Mouse (Mus musculus) heart, adult 2 months (tissue): ENCODE measurements around the gene D430041D05Rik.

Experiments
- CTCF ChIP-seq: fragments of 200-600 bp; IDR thresholded peaks from 2 replicates; pipeline ENCODE4 v1.8.1; 2022; ENCODE audit warnings: antibody characterized with exemption, mild to moderate bottlenecking, moderate library complexity
- EP300 ChIP-seq: fragments of 200-500 bp; IDR thresholded peaks from 2 replicates; pipeline ENCODE4 v1.6.1; 2011; ENCODE audit warnings: low read depth, low read length, control low read depth; ENCODE audit not compliant: insufficient read depth
- POLR2A ChIP-seq: fragments of 200-500 bp; IDR thresholded peaks from 2 replicates; pipeline ENCODE4 v1.6.1; 2011; ENCODE audit warnings: mild to moderate bottlenecking, low read depth, low read length, control low read depth; ENCODE audit not compliant: insufficient read depth

DNA sequence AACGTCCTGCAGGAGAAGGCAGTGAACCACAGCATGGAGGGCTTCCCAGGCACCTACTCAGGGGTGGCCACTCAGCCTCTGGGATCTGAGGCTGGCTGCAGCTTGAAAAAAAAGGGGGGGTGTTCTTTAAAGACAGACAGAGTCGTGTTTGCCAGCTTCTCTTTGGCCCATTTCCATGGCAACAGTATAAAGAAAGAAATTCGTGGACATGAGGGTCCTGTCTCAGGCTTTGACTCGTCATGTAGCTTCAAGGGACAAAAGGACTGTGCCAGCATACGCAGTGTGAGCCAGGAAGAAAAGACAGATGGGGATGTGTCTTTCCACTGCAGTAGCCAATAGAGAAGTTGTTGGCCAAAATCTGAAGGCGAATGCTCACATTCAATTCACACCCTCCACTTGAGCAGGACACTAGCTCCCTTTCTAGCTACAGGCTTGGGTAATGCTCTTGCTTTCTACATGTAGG lies 42.9 kb downstream of the D430041D05Rik start:
- no peak for TF ChIP-seq POLR2A
- no peak for TF ChIP-seq CTCF
- no peak for TF ChIP-seq EP300
